Mouse (Mus musculus): ENCODE results near the gene Bcar1.

GRCm38 (mm10) chr8:111734244-111734960 is 9.2 kb downstream of the Bcar1 start:
- TF ChIP-seq TAL1 (IDR thresholded peaks at IDR 0.05; ENCODE audit: low read length) (no peak), GATA1 (IDR thresholded peaks at IDR 0.05; ENCODE audit: low read length) (no peak)

Data from erythroblast, embryonic 14.5 days (primary cell).